Mouse (Mus musculus) heart, postnatal 36 days (tissue): ENCODE measurements at regions not wholly inside any gene's neighbourhood (a gene's known extent, or its start where the extent isn't known, plus 50 kb on each side); places are given as distances from the start of the nearest gene placed in this dataset.

Experiments used
- DNase-seq, 2 experiments: peaks; one replicate each; pipeline ENCODE4 v3.0.0; 2021 to 2022
- intact Hi-C: fragments of 180-260 bp; cut with DNase I; formaldehyde crosslinking; loops from one replicate; pipeline ENCODE4 v1.15.1; 2025

- DNase-seq: peak; percentile 2
Measured at GRCm38 (mm10) chr12:7637629-7638028, 339.8 kb upstream of the Apob start.

GRCm38 (mm10) chr12:7650851-7651250 is 326.6 kb upstream of the Apob start:
- DNase-seq: no peak
- intact Hi-C loops: no loop called here

More at GRCm38 (mm10) chr12:7637629-7638028, 339.8 kb upstream of the Apob start:
- intact Hi-C loops: no loop called here

GRCm38 (mm10) chr12:7662027-7662426 is 315.4 kb upstream of the Apob start:
- no peak for DNase-seq
- intact Hi-C loops: no loop called here

- intact Hi-C loops: no loop called here
- DNase-seq: no peak
Measured at GRCm38 (mm10) chr12:7670114-7670513, 307.3 kb upstream of the Apob start.

GRCm38 (mm10) chr12:7670561-7670960 is 306.9 kb upstream of the Apob start:
- no peak for DNase-seq
- intact Hi-C loops: no loop called here

- intact Hi-C loops: no loop called here
Measured at GRCm38 (mm10) chr12:7691996-7692395, 285.5 kb upstream of the Apob start.

GRCm38 (mm10) chr12:7698324-7698944 is 279.0 kb upstream of the Apob start:
- DNase-seq: no peak
- intact Hi-C loops: no loop called here

More at GRCm38 (mm10) chr12:7691996-7692395, 285.5 kb upstream of the Apob start:
- no peak for DNase-seq

GRCm38 (mm10) chr12:7709102-7709501 is 268.3 kb upstream of the Apob start:
- DNase-seq: no peak
- intact Hi-C loops: no loop called here

GRCm38 (mm10) chr12:7709872-7710271 is 267.6 kb upstream of the Apob start:
- intact Hi-C loops: no loop called here
- DNase-seq: no peak

- intact Hi-C loops: no loop called here
- no peak for DNase-seq
Measured at GRCm38 (mm10) chr12:7715091-7715490, 262.4 kb upstream of the Apob start.

GRCm38 (mm10) chr12:7718556-7718955 is 258.9 kb upstream of the Apob start:
- no peak for DNase-seq
- intact Hi-C loops: no loop called here

- intact Hi-C loops: no loop called here
- DNase-seq: no peak
Measured at GRCm38 (mm10) chr12:7719080-7719479, 258.4 kb upstream of the Apob start.

- no peak for DNase-seq
- intact Hi-C loops: no loop called here
Measured at GRCm38 (mm10) chr12:7724992-7725391, 252.5 kb upstream of the Apob start.

- intact Hi-C loops: no loop called here
- DNase-seq: no peak
Measured at GRCm38 (mm10) chr12:7738020-7738419, 239.4 kb upstream of the Apob start.

GRCm38 (mm10) chr12:7738629-7739351 is 238.7 kb upstream of the Apob start:
- intact Hi-C loops: no loop called here
- DNase-seq: no peak

GRCm38 (mm10) chr12:7739352-7739994 is 238.0 kb upstream of the Apob start:
- intact Hi-C loops: no loop called here
- no peak for DNase-seq

GRCm38 (mm10) chr12:7746708-7747107 is 230.7 kb upstream of the Apob start:
- DNase-seq: no peak
- intact Hi-C loops: no loop called here

GRCm38 (mm10) chr12:7749319-7750238 is 227.9 kb upstream of the Apob start:
- intact Hi-C loops: no loop called here
- no peak for DNase-seq

- intact Hi-C loops: no loop called here
- DNase-seq: no peak
Measured at GRCm38 (mm10) chr12:7754861-7755260, 222.6 kb upstream of the Apob start.

GRCm38 (mm10) chr12:7764795-7765697 is 212.4 kb upstream of the Apob start:
- intact Hi-C loops: no loop called here
- no peak for DNase-seq
